Mouse (Mus musculus): ENCODE data around the gene Gm20388.

Gm20388 gene

GRCm38 (mm10) chr8:124277951-124278910 lies 4367.6 kb downstream of the Gm20388 start:
- no peak for DNase-seq (ENCODE audit: low spot score)

- no peak for DNase-seq (ENCODE audit: low spot score)
Measured at GRCm38 (mm10) chr8:124278956-124279689, 4368.5 kb downstream of the Gm20388 start.

DNA sequence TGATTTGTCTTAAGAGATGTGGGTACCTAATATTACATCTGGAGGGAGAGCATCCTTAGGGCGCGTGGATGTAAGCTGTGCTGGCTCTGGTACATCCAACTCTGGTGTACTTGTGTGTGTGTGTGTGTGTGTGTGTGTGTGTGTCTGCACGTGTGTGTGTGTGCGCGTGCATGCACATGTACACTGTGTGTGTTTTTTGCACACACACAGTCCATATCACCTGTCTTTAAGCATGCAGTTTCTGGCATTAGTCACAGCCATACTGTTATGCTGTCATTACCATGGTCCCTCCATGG lies 4369.0 kb downstream of the Gm20388 start:
- no peak for DNase-seq (ENCODE audit: low spot score)

DNA sequence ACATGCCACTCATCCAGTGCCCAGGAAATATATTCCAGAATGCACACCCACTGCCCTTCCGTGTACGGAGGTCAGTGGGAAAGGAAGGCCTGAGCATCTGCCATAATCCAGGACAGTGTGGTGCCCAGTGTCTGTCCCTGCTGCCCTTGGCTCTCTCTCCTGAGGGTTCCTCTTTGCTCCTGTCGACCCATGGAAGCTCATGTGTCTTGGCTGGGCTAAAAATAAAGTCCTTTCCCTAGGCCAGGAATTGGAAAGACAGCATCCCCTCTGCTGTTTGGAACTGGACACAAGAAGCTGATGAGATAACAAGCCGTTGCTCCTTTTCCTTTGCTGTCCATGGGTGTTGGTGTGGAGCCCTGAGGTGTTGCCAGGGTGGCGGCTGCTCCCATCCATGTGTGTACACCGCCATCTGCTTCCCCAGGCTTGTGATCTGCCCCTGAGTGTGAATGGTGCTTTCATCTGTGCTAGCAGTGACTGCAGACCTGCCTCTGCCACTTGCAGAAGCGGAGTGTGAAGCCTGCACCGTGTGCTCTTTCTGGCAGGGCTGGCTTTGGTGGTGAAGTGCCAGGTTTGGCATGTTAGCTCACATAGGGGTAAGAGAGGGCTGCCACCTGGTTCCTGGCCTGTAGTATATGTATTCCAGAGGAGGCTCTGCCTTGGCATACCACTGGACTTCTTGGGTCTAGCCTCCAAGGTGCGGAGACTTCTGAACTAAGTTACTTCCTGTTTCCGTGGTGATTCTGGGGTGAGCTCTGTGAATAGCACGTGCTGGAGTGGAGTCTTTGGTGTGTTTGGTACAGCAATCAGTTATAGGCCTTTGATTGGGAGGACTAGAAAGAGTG lies 4371.3 kb downstream of the Gm20388 start:
- DNase-seq (ENCODE audit: low spot score) = no peak

DNA sequence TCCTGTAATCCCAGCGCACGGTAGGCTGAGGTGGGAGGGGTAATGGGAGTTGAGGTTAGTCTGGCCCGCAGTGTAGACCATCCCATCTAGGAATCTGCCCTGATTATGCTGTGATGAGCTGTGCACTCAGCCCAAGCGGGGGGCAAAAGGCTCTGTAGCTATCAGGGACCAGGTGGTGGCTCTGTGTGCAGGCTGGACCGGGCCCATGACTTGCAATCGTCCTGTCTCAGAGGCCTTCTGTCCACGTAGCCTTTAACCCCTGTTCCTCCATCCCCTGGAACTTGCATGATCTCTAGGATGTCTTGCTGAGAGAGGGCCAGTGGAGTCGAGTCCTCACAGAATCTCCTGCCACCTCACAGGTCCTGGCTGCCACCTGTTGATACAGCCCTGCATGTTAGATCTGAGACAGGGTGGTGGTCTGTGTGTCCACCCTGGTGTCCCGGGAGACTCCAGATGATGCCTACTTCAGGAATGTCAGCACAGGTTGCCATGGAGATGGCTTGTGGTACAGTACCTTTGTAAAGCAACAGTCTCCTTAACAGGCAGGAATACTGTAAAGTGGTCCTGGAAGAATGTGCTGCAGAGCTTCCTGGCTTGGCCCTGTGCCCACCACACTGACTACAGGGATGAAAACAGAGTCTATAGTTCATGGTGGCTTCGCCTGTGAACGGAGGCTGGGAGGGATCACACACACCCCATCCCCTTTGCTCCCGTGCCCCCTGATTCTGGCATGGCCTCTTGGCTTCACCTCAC lies 4372.4 kb downstream of the Gm20388 start:
- no peak for DNase-seq (ENCODE audit: low spot score)

DNA sequence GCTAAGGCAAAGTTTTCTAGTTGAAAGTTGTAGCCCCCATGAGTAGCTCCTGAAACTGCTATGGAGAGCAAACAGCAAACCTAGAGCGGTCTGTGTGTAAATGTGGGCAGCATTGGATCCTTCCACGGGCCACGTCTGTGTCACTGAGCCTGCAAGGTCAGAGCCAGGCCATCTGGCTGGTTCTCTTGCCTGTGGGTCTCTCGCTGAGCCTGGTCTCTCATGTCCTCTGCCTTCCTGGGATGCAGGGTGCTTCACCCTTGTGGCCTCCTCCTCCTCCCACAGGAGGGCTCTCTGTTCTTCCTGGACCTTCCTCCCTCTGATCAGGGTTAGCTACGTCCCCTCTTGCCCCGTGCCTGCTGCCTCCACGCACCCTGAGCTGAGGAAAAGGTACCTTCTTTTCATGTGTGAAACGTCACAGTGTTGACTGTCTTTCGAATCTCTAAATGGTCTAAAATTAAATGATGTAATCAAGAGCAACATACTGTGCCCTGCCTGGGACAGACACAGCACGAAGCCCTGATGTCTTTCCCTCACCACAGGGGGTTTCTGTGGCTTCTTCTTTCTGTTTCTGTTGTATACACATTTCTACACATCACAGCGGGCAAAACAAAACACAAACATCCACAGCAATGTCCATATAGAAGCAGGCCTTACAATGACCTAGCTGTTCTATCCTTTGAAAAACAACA lies 4373.1 kb downstream of the Gm20388 start:
- DNase-seq (ENCODE audit: low spot score) = no peak

DNA sequence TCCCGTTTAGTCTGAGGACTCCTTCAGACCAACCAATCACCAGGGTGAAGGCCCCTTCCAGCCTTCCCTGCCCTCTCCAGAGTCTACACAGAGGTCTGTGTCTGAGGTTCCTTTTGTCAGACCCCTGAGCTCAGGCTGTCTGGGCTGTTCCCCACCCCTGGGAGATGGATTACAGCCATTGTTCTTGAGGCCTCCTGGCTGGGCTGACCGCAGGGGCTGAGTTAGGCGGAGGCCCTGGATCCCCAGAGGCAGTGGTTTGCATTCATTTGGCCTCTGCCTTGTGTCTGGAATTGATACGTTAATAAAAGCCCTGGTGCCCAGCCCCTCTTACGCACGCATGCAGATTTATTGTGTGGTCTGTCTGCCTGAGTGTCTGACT lies 4373.7 kb downstream of the Gm20388 start:
- DNase-seq (ENCODE audit: low spot score) = no peak

- no peak for DNase-seq (ENCODE audit: low spot score)
Measured at GRCm38 (mm10) chr8:124284984-124285576, 4374.4 kb downstream of the Gm20388 start.

DNA sequence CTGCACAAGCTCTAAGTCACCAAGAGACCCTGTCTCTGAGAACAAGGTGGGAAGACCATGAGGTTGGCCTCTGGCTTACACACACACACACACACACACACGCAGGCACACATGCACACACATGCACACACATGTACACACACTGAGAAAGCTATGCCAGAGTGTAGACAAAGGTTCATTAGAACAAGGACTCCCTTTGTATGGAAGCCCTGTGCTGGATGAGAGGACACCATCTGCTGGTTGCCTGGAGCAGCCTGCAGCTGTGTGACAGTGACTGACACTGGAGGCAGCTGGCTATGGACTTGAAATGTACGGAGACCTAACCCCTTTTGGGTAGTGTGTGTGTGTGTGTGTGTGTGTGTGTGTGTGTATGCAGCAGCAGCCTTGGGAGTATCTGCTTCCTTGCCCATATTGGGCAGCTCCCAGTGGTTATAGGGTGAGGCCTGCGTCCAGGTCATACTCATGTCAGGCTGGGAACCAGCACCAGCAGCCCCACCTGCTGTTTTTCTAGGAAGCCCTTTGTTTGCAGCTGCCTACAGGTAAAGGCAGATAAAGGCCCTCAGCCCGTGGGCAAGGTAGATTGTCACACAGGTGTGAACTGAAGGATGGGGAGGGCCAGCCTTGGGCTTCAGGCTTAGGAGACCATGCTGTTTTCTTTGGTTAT lies 4376.0 kb downstream of the Gm20388 start:
- no peak for DNase-seq (ENCODE audit: low spot score)

DNA sequence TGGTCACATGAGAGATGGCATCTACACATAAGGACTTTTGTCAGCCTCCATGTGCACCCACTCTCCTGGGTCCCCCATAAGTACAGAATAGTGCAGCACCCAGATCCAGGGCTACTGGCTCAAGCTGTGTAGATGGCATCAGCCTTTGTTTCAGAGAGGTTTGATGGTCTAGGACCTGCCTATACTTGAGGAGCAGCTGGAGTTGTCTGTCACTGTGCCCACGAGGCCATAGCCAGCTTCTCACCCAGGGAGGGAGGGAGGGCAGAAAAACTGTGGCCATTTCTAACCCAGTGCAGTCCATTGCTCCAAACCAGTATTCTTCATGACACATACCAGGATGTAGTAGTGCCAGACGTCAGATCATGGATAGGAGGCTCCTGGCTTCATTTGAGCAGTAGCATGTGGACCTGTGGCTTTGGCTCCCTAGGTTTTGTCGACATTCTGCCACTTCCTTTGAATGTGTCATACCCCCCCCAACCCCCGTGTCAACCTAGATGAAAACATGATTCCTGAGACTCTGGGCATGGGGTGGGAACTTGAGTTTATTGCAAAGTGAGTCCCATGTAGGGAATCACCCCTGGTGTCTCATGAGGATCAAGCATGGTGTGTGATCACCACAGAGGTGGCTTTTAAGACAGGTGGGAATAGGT lies 4377.7 kb downstream of the Gm20388 start:
- DNase-seq (ENCODE audit: low spot score) = no peak

DNA sequence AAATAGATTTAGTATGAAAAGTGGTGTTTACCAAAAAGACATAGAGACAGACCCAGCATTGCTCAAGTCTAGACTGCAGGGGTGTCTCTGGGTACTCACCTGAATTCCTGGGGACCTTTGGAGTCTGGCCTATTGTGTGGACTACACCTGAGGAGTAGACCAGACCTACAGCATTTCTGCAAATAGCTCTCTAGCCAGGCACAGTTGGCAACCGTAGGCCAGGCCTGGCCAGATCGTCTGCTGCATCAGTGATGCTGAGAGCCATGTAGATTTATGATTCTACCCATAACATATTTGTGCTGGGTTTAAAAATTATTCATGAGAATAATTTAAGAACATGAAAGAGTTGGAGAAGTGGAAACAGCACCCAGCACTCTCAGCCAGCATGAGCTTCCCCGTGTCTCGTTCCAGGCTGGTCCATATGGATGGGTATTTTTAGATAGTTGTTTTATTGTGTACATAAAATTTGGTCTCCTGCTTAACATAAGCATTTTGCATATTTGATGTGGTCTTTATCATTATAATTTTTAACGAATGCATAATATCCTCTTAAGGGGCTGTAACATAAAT lies 4378.9 kb downstream of the Gm20388 start:
- no peak for DNase-seq (ENCODE audit: low spot score)

- no peak for DNase-seq (ENCODE audit: low spot score)
Measured at GRCm38 (mm10) chr8:124290911-124291691, 4380.5 kb downstream of the Gm20388 start.

DNA sequence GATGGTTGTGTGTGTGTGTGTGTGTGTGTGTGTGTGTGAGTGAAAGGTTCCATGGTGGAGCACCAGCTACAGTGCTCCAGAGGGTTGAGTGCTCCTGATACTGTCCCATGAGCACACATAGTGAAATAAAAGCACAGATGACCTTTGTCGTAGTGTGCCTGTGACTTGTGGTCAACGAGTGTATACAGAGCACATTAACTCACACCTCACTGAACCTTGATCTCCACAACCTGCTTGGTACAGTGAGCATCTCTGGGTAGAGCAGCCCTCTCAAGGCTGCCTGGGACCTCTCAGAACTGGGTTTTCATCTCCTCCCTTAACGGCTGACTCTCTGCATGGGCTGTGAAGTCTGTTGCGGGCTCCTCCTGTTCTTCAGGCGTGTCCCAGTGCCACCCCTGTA lies 4381.1 kb downstream of the Gm20388 start:
- no peak for DNase-seq (ENCODE audit: low spot score)

GRCm38 (mm10) chr8:124292965-124293364 lies 4382.3 kb downstream of the Gm20388 start:
- DNase-seq (ENCODE audit: low spot score) = no peak

- DNase-seq (ENCODE audit: low spot score) = no peak
Measured at GRCm38 (mm10) chr8:124294425-124294824, 4383.8 kb downstream of the Gm20388 start.

GRCm38 (mm10) chr8:124294900-124295299 lies 4384.3 kb downstream of the Gm20388 start:
- no peak for DNase-seq (ENCODE audit: low spot score)

GRCm38 (mm10) chr8:124295357-124295756 lies 4384.7 kb downstream of the Gm20388 start:
- no peak for DNase-seq (ENCODE audit: low spot score)

- no peak for DNase-seq (ENCODE audit: low spot score)
Measured at GRCm38 (mm10) chr8:124301512-124301911, 4390.9 kb downstream of the Gm20388 start.

All from urinary bladder, postnatal 25 days (tissue).